Comparison of ENCODE assay signal across 18 mouse cellular contexts in genomic region chr15:13384815-13385214, GRCm38 (mm10).
A peak's percentile ranks its signal among the peaks of the same experiment; 100 is the strongest.
DNase-seq lines count a peak whose midpoint lies in the region; ATAC-seq and TF ChIP-seq lines count a peak whose summit lies in the region.
"Had no signal": no experiment of that assay in that cellular context is flagged by ENCODE, and none has a peak within 500 bp of the region (broad histone marks: within the 10 kb centered on the region; RNA-seq: fewer than 3 reads in every experiment).

No protein-coding gene starts in this region.

- H3K9me3 ChIP-seq in heart, embryonic 11.5 days (replicated peaks; ENCODE audit: control insufficient read depth, low read length): no peaks in the 10 kb centered on the region
- no peaks in the 10 kb centered on the region for H3K9me3 ChIP-seq in hindbrain, embryonic 16.5 days (ENCODE audit: control insufficient read depth, low read length)
- no peaks in the 10 kb centered on the region for H3K9me3 ChIP-seq in hindbrain, postnatal 0 days (ENCODE audit: low read length)
- H3K9me3 ChIP-seq: G1E; stomach, embryonic 15.5 days had no signal

- H3K79me2 ChIP-seq in heart, adult 2 months (replicated peaks; ENCODE audit: control insufficient read depth, insufficient read depth, low read length): no peaks in the 10 kb centered on the region

- WGBS in heart, embryonic 11.5 days (ENCODE audit: insufficient replicate concordance): 36% methylated on average over 6 of the region's 6 CpGs
- 23% methylated on average over 6 of the region's 6 CpGs for WGBS in heart, adult 2 months
- 24% methylated on average over 6 of the region's 6 CpGs for WGBS in hindbrain, embryonic 16.5 days
- 23% methylated on average over 6 of the region's 6 CpGs for WGBS in hindbrain, postnatal 0 days

- H3K27me3 ChIP-seq in heart, embryonic 11.5 days (ENCODE audit: control insufficient read depth, insufficient read depth, low read length): no peaks in the 10 kb centered on the region
- H3K27me3 ChIP-seq in heart, adult 2 months (ENCODE audit: control insufficient read depth, insufficient read depth, low read length): no peaks in the 10 kb centered on the region
- H3K27me3 ChIP-seq in hindbrain, embryonic 16.5 days (replicated peaks; ENCODE audit: control insufficient read depth, insufficient read depth, low read length): no peaks in the 10 kb centered on the region
- no peaks in the 10 kb centered on the region for H3K27me3 ChIP-seq in hindbrain, postnatal 0 days (ENCODE audit: insufficient read depth, low read length)
- H3K27me3 ChIP-seq: stomach, embryonic 15.5 days had no signal

- DNase-seq in heart, adult 2 months: no peak
- DNase-seq in hindbrain, postnatal 0 days (ENCODE audit: low spot score): no peak
- DNase-seq in 3T3-L1 (ENCODE audit: low read depth, low spot score): peak; percentile 64
- peak; percentile 10 for DNase-seq in brain, adult 2 months (ENCODE audit: low read depth, low spot score)
- no peak for DNase-seq in retina, embryonic 14.5 days (ENCODE audit: low spot score)
- no peak for DNase-seq in lung, postnatal 36 days
- DNase-seq: adrenal gland, postnatal 10 days; cerebellum, adult 9-10 months; lung, embryonic 14.5 days; right cerebral cortex, adult 18-20 months; spleen, adult 18-20 months had no signal

- intact Hi-C loops in heart, adult 2 months (cut with DNase I): no loop called here

- H3K4me2 ChIP-seq in heart, embryonic 11.5 days: no peak overlapping the region
- no peak overlapping the region for H3K4me2 ChIP-seq in hindbrain, embryonic 16.5 days (ENCODE audit: low read length)
- H3K4me2 ChIP-seq in hindbrain, postnatal 0 days (ENCODE audit: low read depth, low read length): no peak overlapping the region
- H3K4me2 ChIP-seq: liver, embryonic 11.5 days; lung, embryonic 14.5 days; stomach, embryonic 15.5 days had no signal

- 0 out of 2 replicates have a peak, but pooled peaks have one; percentile 59 for ATAC-seq in heart, embryonic 11.5 days (replicated peaks; ENCODE audit: insufficient number of reproducible peaks, low FRiP score, low TSS enrichment)
- 0 out of 2 replicates have a peak, but pooled peaks have one; percentile 52 for ATAC-seq in hindbrain, embryonic 16.5 days
- ATAC-seq in hindbrain, postnatal 0 days: no peak

- H3K27ac ChIP-seq in heart, embryonic 11.5 days (ENCODE audit: low read depth, low read length): no peak overlapping the region
- H3K27ac ChIP-seq in heart, adult 2 months: no peak overlapping the region
- H3K27ac ChIP-seq in hindbrain, embryonic 16.5 days (ENCODE audit: low read depth, low read length): no peak overlapping the region
- no peak overlapping the region for H3K27ac ChIP-seq in hindbrain, postnatal 0 days
- H3K27ac ChIP-seq: stomach, embryonic 15.5 days had no signal

- no peak overlapping the region for H3K4me3 ChIP-seq in heart, embryonic 11.5 days (ENCODE audit: low read depth, low read length)
- no peak overlapping the region for H3K4me3 ChIP-seq in heart, adult 2 months
- H3K4me3 ChIP-seq in hindbrain, embryonic 16.5 days (ENCODE audit: low read length): no peak overlapping the region
- no peak overlapping the region for H3K4me3 ChIP-seq in hindbrain, postnatal 0 days (ENCODE audit: low read length)
- H3K4me3 ChIP-seq: erythroblast, embryonic 14.5 days; myocyte; stomach, embryonic 15.5 days had no signal

- no peak for TF ChIP-seq POLR2A in heart, adult 2 months (IDR thresholded peaks at IDR 0.05; ENCODE audit: insufficient read depth, low read depth, low read length)

- H3K36me3 ChIP-seq in heart, embryonic 11.5 days (ENCODE audit: control insufficient read depth, insufficient read depth, low read length): no peaks in the 10 kb centered on the region
- H3K36me3 ChIP-seq in heart, adult 2 months (ENCODE audit: control insufficient read depth, insufficient read depth, low read length): no peaks in the 10 kb centered on the region
- no peaks in the 10 kb centered on the region for H3K36me3 ChIP-seq in hindbrain, embryonic 16.5 days (ENCODE audit: control insufficient read depth, insufficient read depth, low read length)
- H3K36me3 ChIP-seq in hindbrain, postnatal 0 days (ENCODE audit: insufficient read depth, low read length): no peaks in the 10 kb centered on the region
- H3K36me3 ChIP-seq: G1E; stomach, embryonic 15.5 days had no signal

- H3K4me1 ChIP-seq in heart, embryonic 11.5 days (ENCODE audit: control insufficient read depth, insufficient read depth, low read length): no peaks in the 10 kb centered on the region
- H3K4me1 ChIP-seq in heart, adult 2 months (ENCODE audit: control insufficient read depth, insufficient read depth, low read length): no peaks in the 10 kb centered on the region; the same call in 1 of the 2 replicates
- H3K4me1 ChIP-seq in hindbrain, embryonic 16.5 days (ENCODE audit: control insufficient read depth, insufficient read depth, low read depth, low read length): no peaks in the 10 kb centered on the region
- H3K4me1 ChIP-seq in hindbrain, postnatal 0 days (ENCODE audit: insufficient read depth, low read length): no peaks in the 10 kb centered on the region
- H3K4me1 ChIP-seq: stomach, embryonic 15.5 days had no signal

- H3K9ac ChIP-seq in heart, embryonic 11.5 days (ENCODE audit: low read depth, low read length): no peak overlapping the region
- H3K9ac ChIP-seq in heart, adult 2 months (ENCODE audit: low read depth, low read length): no peak overlapping the region
- no peak overlapping the region for H3K9ac ChIP-seq in hindbrain, embryonic 16.5 days (ENCODE audit: low read depth, low read length)
- no peak overlapping the region for H3K9ac ChIP-seq in hindbrain, postnatal 0 days (replicated peaks; ENCODE audit: low read length)
- H3K9ac ChIP-seq: lung, embryonic 14.5 days; stomach, embryonic 15.5 days had no signal

- no peak for TF ChIP-seq EP300 in heart, adult 2 months (IDR thresholded peaks at IDR 0.05; ENCODE audit: insufficient read depth, low read depth, low read length)

- no peak for TF ChIP-seq CTCF in heart, adult 2 months (IDR thresholded peaks at IDR 0.05)
- TF ChIP-seq CTCF in hindbrain, postnatal 0 days (IDR thresholded peaks at IDR 0.05; ENCODE audit: low read depth): no peak

Comparison
In these comparisons a context has a peak if more than half of its experiments do, and no peak if none do; other contexts are left out.
1. DNase-seq: peak in 3T3-L1 (single experiment) and brain, adult 2 months (single experiment); none in heart, adult 2 months (0 of 2), hindbrain, postnatal 0 days (single experiment), retina, embryonic 14.5 days (single experiment) and lung, postnatal 36 days (single experiment).